Mouse (Mus musculus) midbrain, embryonic 14.5 days (tissue): Measurements from ENCODE around the gene Apol8. TPM values are rescaled to one million over a fixed set of nuclear protein-coding genes. Genes with fewer than 3 reads are reported as not detected.
"Not testable (repeated sequence)": the region's sequence is repeated elsewhere in the genome, so short reads cannot be mapped to it uniquely, and the experiment has no call there.

Experiments
- ATAC-seq: fragments of 200-750 bp; cut with Nextera tagmentation; 2 replicates; pipeline ENCODE4 v1.8.0; 2017; ENCODE audit warnings: moderate number of reproducible peaks, moderate library complexity; ENCODE audit not compliant: low FRiP score, low TSS enrichment
- DNase-seq: peaks from one replicate; pipeline ENCODE4 v3.0.0-alpha.2; 2015
- H3K27ac ChIP-seq: fragments of 300-500 bp; sonication (generic); replicated peaks from 2 replicates; pipeline ENCODE4 v1.5.1; 2014; ENCODE audit warnings: mild to moderate bottlenecking, low read depth, low read length, moderate library complexity
- H3K27me3 ChIP-seq: fragments of 300-500 bp; sonication (generic); 2 replicates; pipeline ENCODE4 v1.6.1; 2014; ENCODE audit warnings: low read length, control low read depth, mixed read lengths; ENCODE audit not compliant: control insufficient read depth, insufficient read depth
- H3K36me3 ChIP-seq: fragments of 300-500 bp; sonication (generic); 2 replicates; pipeline ENCODE4 v1.6.1; 2014; ENCODE audit warnings: low read length, control low read depth; ENCODE audit not compliant: control insufficient read depth, insufficient read depth
- H3K4me1 ChIP-seq: fragments of 300-500 bp; sonication (generic); 2 replicates; pipeline ENCODE4 v1.6.1; 2014; ENCODE audit warnings: mild to moderate bottlenecking, antibody characterized with exemption, low read length, control low read depth; ENCODE audit not compliant: control insufficient read depth, insufficient read depth
- H3K4me2 ChIP-seq: fragments of 300-500 bp; sonication (generic); 2 replicates; pipeline ENCODE4 v1.6.1; 2014; ENCODE audit warnings: mild to moderate bottlenecking, low read length, moderate library complexity
- H3K4me3 ChIP-seq: fragments of 300-500 bp; sonication (generic); replicated peaks from 2 replicates; pipeline ENCODE4 v1.5.1; 2014; ENCODE audit warnings: low read depth, low read length
- H3K9ac ChIP-seq: fragments of 300-500 bp; sonication (generic); replicated peaks from 2 replicates; pipeline ENCODE4 v1.6.1; 2014; ENCODE audit warnings: mild to moderate bottlenecking, low read length, moderate library complexity
- H3K9me3 ChIP-seq: fragments of 300-500 bp; sonication (generic); 2 replicates; pipeline ENCODE4 v1.6.1; 2016; ENCODE audit warnings: low read length, control low read depth, mixed read lengths; ENCODE audit not compliant: control insufficient read depth
- WGBS: fragments of 180-500 bp; shearing (Covaris S2); extraction: QIAGEN DNeasy Blood & Tissue Kit; methylation state at CpG from one replicate; pipeline ENCODE4 v1.1.7; 2014; 5-methylcytosine and 5-hydroxymethylcytosine counted together
- polyA plus RNA-seq: library from polyadenylated mRNA; unstranded; fragments of >200 nt; fragmentation: Nextera tagmentation; extraction: Ambion mirVana; gene quantifications from 2 replicates; pipeline ENCODE4 v1.2.1, GENCODE M21; 2014

Gene Apol8
- polyA plus RNA-seq, 1 experiment from 2014 or later, result 0.11 TPM

DNA sequence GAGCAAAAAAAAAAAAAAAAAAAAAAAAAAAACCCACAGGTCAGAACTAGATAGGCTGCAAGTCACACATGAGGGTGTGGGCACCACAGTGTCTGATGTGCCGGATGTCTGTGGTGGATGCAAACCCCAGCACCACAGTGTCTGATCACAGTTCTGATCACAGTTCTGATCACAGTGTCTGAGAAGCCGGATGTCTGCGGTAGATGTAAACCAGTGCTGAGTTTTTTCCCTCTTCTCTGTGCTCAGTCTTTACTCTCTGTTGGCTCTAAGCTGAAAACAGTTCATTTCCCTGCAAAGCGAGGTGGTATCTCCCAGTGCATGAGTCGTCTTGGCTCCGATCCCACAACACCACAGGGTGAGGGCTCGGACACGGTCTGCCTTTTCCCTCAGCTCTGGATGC lies 23.4 kb downstream of the Apol8 start:
- H3K36me3 ChIP-seq, ATAC-seq, H3K9me3 ChIP-seq, H3K9ac ChIP-seq, H3K4me3 ChIP-seq, H3K4me2 ChIP-seq, H3K4me1 ChIP-seq, DNase-seq, H3K27ac ChIP-seq, H3K27me3 ChIP-seq: not testable (repeated sequence)
- WGBS, result 81% methylated on average over 8 of the region's 8 CpGs

DNA sequence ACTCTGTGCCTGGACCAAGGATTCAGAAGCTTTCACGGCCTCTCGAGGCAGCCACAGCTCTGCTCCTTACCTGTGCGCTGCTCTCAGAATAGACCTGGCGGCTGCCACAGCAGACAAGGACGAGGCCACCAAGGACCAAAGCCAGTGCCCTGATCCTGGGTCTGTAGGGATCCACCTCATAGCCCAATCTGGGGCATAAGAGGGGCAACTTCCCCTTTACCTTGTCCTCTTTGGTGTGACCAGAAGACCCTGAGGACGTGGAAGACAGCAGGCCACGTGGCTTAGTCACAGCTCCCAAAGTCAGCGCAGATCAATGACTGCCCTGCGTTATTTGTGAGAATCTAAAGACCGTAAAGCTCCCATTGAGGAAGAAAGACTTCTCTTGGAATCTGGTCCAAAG lies 24.0 kb downstream of the Apol8 start:
- not testable (repeated sequence) for H3K27ac ChIP-seq, H3K36me3 ChIP-seq, H3K27me3 ChIP-seq, H3K9ac ChIP-seq, H3K9me3 ChIP-seq, ATAC-seq, DNase-seq, H3K4me2 ChIP-seq, H3K4me3 ChIP-seq, H3K4me1 ChIP-seq
- whole genome bisulfite sequencing, result 72% methylated on average over 10 of the region's 10 CpGs

DNA sequence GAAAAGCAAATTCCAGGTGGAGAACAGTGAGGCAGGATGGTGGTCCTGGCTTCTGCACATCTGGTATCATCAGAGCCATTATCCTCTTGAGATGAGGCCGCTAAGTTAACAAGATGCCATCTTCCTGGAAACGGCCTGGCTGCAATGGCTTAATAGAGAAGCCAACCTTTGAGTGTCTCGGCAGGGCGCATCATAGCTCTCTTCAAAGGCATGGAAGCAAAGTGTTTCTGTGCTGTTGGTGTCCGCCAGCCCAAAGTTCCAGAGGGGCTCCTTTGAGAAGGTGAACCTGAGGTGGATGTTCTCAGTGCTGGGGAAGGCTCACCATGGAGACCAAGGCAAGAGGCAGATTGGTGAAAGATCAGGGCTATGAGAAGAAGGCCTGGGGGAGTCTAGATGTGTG lies 25.2 kb downstream of the Apol8 start:
- DNase-seq (no peak), ATAC-seq (no peak)
- Histone ChIP-seq H3K4me2 (no peak overlapping the region), H3K9me3 (no peaks in the 10 kb centered on the region), H3K4me1 (no peaks in the 10 kb centered on the region), H3K27ac (no peak overlapping the region), H3K36me3 (no peaks in the 10 kb centered on the region), H3K27me3 (no peaks in the 10 kb centered on the region), H3K9ac (no peak overlapping the region), H3K4me3 (no peak overlapping the region)
- whole genome bisulfite sequencing, result 89% methylated on average over 5 of the region's 5 CpGs

GRCm38 (mm10) chr15:77728739-77729138 lies 28.1 kb downstream of the Apol8 start, which contains the start of gene Apol9b:
Gene Apol9b (plus strand): TSS chr15:77729039.
- H3K4me2 ChIP-seq, H3K27me3 ChIP-seq, H3K27ac ChIP-seq, H3K36me3 ChIP-seq, H3K4me1 ChIP-seq, H3K4me3 ChIP-seq, ATAC-seq, H3K9ac ChIP-seq, DNase-seq, H3K9me3 ChIP-seq: not testable (repeated sequence)
- 86% methylated on average over 1 of the region's 4 CpGs for WGBS

DNA sequence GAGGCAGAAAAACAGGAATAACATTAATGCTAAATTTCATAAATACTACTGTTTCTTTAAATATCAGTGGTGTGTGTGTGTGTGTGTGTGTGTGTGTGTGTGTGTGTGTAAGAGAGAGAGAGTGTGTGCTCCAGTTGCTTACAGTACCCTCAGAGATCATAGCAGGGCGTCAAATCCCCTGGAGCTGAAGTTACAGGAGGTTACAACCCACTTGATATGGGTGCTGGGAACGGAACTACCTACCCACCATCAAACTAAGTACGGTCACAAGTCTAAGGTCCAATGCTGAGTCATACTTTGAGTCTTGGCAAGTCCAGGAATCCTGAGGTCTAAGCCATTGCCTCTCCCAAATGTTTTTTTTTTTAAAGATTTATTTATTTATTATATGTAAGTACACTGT lies 29.1 kb downstream of the Apol8 start:
- 94% methylated on average over 3 of the region's 3 CpGs for WGBS
- H3K4me1 ChIP-seq, DNase-seq, ATAC-seq, H3K4me2 ChIP-seq, H3K27me3 ChIP-seq, H3K4me3 ChIP-seq, H3K9me3 ChIP-seq, H3K27ac ChIP-seq, H3K36me3 ChIP-seq, H3K9ac ChIP-seq: not testable (repeated sequence)

DNA sequence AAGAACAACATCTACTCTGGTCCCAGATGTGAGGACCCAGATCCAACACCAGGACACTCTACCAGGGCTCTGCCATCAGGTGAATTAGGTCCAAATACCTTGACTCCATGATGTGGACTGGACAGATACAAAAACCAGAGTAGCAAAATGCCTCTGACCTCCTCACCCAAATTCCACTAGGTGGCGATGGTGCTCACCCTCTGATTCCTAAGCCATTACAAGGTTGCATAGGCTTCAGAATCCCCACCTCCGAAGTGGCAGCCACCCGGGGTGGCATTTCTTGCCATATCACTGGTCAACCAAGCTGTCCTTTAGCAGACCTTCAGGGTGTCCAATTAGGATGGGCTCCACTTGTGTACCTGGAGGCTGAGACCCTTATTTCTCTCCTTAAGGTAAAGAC lies 29.7 kb downstream of the Apol8 start:
- not testable (repeated sequence) for H3K9ac ChIP-seq, H3K27me3 ChIP-seq, ATAC-seq, H3K9me3 ChIP-seq, H3K4me3 ChIP-seq, H3K27ac ChIP-seq, H3K4me1 ChIP-seq, H3K36me3 ChIP-seq, H3K4me2 ChIP-seq
- DNase-seq, result peak; percentile 21
- 13% methylated on average over 3 of the region's 3 CpGs for WGBS

- not testable (repeated sequence) for H3K9me3 ChIP-seq, H3K4me3 ChIP-seq, H3K27ac ChIP-seq, H3K4me2 ChIP-seq, H3K27me3 ChIP-seq, H3K36me3 ChIP-seq, H3K9ac ChIP-seq, ATAC-seq, H3K4me1 ChIP-seq
- WGBS, result 70% methylated on average over 3 of the region's 6 CpGs
- DNase-seq, result peak; percentile 28
Measured at GRCm38 (mm10) chr15:77725393-77726020, 31.3 kb downstream of the Apol8 start.

GRCm38 (mm10) chr15:77724208-77724911 lies 32.4 kb downstream of the Apol8 start:
- H3K27me3 ChIP-seq, H3K36me3 ChIP-seq, H3K4me1 ChIP-seq, H3K4me2 ChIP-seq, H3K9me3 ChIP-seq, H3K9ac ChIP-seq, H3K27ac ChIP-seq, H3K4me3 ChIP-seq, DNase-seq, ATAC-seq: not testable (repeated sequence)
- 25% methylated on average over 2 of the region's 10 CpGs for WGBS

DNA sequence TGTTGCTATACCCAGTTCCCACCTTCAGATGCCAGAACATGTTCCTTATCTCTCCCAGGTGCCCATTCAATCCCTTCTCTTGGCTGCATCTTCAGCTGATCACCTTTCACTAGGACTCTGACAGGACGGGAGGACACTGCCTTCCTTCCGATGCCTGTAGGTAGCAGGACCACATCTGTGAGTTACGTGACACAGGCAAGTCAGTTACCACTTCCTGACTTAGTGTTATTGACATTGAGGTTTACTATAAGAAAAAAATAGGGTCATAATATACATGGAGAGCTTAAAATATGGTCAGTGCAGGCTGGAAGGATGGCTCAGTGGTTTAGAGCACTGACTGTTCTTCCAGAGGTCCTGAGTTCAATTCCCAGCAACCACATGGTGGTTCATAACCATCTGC lies 35.3 kb downstream of the Apol8 start:
- not testable (repeated sequence) for H3K36me3 ChIP-seq, H3K9ac ChIP-seq, H3K4me1 ChIP-seq, ATAC-seq, H3K4me3 ChIP-seq, H3K4me2 ChIP-seq, DNase-seq, H3K27ac ChIP-seq, H3K9me3 ChIP-seq, H3K27me3 ChIP-seq
- WGBS, result no CpG with 5 or more reads among the region's 3 CpGs
